Mouse (Mus musculus): Measurements from ENCODE around the gene Olfr839-ps1. TPM values are rescaled to one million over a fixed set of nuclear protein-coding genes. Genes with fewer than 3 reads are reported as not detected.

Gene Olfr839-ps1
- total RNA-seq (2021) = not detected in 2 replicates
- long read RNA-seq, experiment 1 = 0 reads
- long read RNA-seq, experiment 2 = 0 reads

GRCm38 (mm10) chr9:19177212-19177611 lies at the start of gene Olfr839-ps1:
Gene Olfr839-ps1, minus strand, starts transcription at chr9:19177312.
- no peak for DNase-seq

- DNase-seq = no peak
These were observed 41.1 kb downstream of the Olfr839-ps1 start, which contains the start of gene Olfr837 for GRCm38 (mm10) chr9:19136017-19136416. Gene Olfr837, plus strand, starts transcription at chr9:19136317.

- no peak for DNase-seq
These were observed 57.0 kb downstream of the Olfr839-ps1 start, which contains the start of gene Olfr836 for GRCm38 (mm10) chr9:19120082-19120481. Gene Olfr836, plus strand, starts transcription at chr9:19120382.

Other genes starting within 250 kb of the Olfr839-ps1 start
- not detected in 2 replicates for gene Olfr832, start 240.2 kb downstream of the Olfr839-ps1 start, total RNA-seq (2021)
- gene Olfr834, start 189.3 kb downstream of the Olfr839-ps1 start, total RNA-seq (2021) = not detected in 2 replicates
- not detected in 2 replicates for gene Olfr835, start 144.6 kb downstream of the Olfr839-ps1 start, total RNA-seq (2021)
- not detected in 2 replicates for gene Olfr836, start 56.9 kb downstream of the Olfr839-ps1 start, total RNA-seq (2021)
- not detected in 2 replicates for gene Olfr837, start 41.0 kb downstream of the Olfr839-ps1 start, total RNA-seq (2021)
- gene Olfr843, start 74.7 kb upstream of the Olfr839-ps1 start, total RNA-seq (2021) = not detected in 2 replicates
- gene Olfr844, start 139.0 kb upstream of the Olfr839-ps1 start, total RNA-seq (2021) = not detected in 2 replicates
- gene Olfr845, start 159.1 kb upstream of the Olfr839-ps1 start, total RNA-seq (2021) = not detected in 2 replicates
- not detected in 2 replicates for gene Olfr846, start 186.7 kb upstream of the Olfr839-ps1 start, total RNA-seq (2021)
- gene Olfr847, start 201.4 kb upstream of the Olfr839-ps1 start, total RNA-seq (2021) = not detected in 2 replicates